Mouse (Mus musculus): ENCODE measurements around the gene Mob3b.
"Not testable (repeated sequence)": the region's sequence is repeated elsewhere in the genome, so short reads cannot be mapped to it uniquely, and the experiment has no call there.

Mob3b gene

GRCm38 (mm10) chr4:34976331-34976778 lies 180.9 kb downstream of the Mob3b start:
- in situ Hi-C loops (cut with MboI): loop anchor here (25.0 kb wide), 1 partner anchor 186 kb away; the partner anchor contains the start of genes Ifnk and Mob3b

- in situ Hi-C loops (cut with MboI): loop anchor here (25.0 kb wide), 1 partner anchor 188 kb away; the partner anchor contains the start of genes Ifnk and Mob3b
Observed at GRCm38 (mm10) chr4:34974795-34975194, 182.5 kb downstream of the Mob3b start.

- in situ Hi-C loops (cut with MboI): no loop called here
Observed at GRCm38 (mm10) chr4:34967541-34967940, 189.7 kb downstream of the Mob3b start.

- in situ Hi-C loops (cut with MboI): no loop called here
Observed at GRCm38 (mm10) chr4:34966336-34966957, 190.8 kb downstream of the Mob3b start.

DNA sequence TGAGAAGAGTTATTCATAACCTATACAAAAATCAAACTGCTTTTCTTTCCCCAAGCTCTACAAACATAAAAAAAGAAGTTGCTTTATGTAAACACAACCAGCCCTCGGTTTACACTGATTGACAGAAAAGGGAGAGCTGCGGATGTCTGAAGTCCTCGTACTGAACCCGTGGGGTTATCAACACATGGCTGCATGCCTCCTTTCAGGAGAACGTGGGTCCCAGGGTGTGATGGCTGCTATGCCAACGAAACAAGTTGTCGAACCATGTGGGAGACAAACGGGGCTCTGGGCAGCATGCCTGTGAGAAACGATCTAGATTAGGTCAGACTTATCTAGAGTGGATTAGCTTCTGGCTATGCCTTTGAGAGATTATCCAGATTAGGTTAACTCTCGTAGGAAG lies 192.4 kb downstream of the Mob3b start:
- in situ Hi-C loops (cut with MboI): no loop called here

DNA sequence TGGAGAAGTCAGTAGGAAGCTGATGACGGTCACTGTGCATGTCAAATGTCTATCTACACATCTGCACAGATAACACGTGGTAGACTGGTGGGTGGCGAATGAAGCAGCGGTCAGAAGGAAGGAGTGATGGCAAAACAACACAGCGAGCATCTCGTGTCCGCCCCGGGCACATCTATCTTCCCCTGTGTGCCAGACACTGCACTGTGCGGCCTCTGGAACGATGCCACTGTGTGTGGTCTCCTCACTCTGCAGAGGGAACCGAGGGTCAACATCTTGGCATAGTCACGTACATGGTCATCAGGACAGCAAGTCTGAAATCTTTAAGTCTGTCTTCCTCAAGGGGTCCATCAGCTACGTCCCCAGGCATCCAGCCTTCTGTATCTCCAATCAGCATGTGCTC lies 193.3 kb downstream of the Mob3b start:
- in situ Hi-C loops (cut with MboI): no loop called here

DNA sequence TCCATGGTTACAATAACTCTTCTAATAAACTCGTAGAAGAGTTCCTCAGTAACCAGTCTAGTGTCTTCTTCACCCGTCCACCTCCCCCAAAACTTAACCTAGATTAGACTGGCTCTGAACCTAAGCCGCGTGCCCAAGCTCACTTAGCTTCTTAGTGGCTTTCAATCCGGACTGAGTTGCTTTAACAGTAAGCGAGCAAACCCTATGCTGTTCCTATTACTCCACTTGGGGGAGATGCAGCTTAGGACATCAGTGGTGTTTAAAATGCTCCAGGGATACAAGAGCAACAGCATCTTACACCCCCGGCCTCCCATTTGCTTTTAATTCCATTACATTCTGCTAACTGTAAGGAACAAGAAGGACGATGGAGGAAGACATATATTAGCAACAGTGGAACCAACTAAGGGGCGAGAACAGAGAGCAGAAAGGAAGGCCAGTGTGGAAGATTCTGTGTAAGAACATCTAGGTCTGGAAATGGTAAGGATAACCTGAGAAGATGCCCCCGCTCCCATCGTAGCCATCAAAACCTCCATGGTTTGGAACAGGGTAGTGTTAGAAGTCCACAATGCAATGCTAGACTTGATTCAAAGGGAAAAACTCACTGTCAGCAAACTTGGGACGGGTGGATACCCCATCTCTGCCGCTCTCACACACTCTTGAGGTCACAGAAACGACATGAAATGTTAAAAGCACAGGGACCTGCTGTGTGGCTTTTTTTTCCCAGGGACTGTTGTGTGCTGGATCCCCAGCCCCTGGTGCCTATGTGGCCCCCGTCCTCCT lies 196.3 kb downstream of the Mob3b start:
- in situ Hi-C loops (cut with MboI): no loop called here

GRCm38 (mm10) chr4:34959477-34959876 lies 197.8 kb downstream of the Mob3b start:
- in situ Hi-C loops (cut with MboI): no loop called here

GRCm38 (mm10) chr4:34958155-34959028 lies 198.9 kb downstream of the Mob3b start:
- in situ Hi-C loops (cut with MboI): no loop called here

- in situ Hi-C loops (cut with MboI): no loop called here
Observed at GRCm38 (mm10) chr4:34953716-34954115, 203.6 kb downstream of the Mob3b start.

DNA sequence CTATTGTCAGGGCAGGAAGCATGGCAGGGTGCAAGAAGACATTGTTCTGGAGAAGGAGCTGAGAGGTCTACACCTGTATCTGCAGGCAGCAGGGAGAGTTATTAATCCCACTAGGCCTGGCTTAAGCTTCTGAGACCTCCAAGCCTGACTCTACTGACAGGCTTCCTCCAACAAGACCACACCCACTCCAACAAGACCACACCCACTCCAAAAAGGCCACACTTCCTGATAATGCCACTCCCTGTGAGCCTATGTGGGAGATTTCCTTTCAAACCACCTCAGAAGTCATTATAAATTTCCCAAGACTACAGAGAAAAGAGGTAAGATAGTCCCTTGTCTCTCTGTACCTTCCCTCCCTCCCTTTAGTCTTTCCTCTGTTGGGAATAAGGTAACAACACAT lies 210.1 kb downstream of the Mob3b start:
- in situ Hi-C loops (cut with MboI): no loop called here

GRCm38 (mm10) chr4:34941046-34941445 lies 216.2 kb downstream of the Mob3b start:
- in situ Hi-C loops (cut with MboI): no loop called here

DNA sequence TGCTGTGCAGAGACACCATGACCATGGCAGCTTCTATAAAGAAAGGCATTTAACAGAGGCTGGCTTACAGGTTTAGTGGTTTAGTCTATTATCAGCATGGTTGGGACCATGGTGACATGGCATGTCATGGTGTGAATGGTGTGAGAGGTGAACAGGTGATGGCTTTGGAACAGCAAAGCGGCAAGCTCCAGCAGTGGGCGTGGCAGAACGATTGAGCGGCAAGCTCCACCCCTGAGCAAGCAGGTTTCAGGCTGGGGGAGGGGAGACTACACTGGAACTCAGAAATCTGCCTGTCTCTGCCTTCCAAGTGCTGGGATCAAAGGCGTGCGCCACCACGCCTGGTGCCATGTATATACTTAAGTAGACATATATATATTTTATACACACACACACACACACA lies 228.9 kb downstream of the Mob3b start:
- in situ Hi-C loops (cut with MboI): not testable (repeated sequence)

- in situ Hi-C loops (cut with MboI): loop anchor here (25.0 kb wide), 1 partner anchor 235 kb away; the partner anchor contains the start of gene Slc35a1
Observed at GRCm38 (mm10) chr4:34922177-34922870, 235.0 kb downstream of the Mob3b start.

DNA sequence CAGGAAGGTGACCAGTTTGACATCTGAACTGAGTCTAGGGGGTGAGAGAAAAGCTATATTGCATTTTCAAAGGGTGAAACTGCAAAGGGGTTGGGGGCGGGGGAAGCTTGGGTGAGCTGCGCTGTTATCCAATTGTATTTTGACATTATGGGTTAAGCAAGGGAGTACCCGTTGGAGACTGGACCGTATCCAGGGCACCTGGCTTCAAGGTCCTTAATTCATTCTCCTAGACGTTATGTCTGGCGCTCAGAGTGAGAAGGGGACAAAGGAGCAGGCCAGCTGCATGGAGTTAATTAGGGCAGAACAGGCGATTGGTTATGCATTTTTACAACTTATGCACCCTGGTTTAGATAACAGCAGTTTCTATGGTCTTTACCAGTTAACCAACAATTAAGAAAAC lies 239.9 kb downstream of the Mob3b start:
- in situ Hi-C loops (cut with MboI): loop anchor here (25.0 kb wide), 1 partner anchor 230 kb away; the partner anchor contains the start of gene Slc35a1

DNA sequence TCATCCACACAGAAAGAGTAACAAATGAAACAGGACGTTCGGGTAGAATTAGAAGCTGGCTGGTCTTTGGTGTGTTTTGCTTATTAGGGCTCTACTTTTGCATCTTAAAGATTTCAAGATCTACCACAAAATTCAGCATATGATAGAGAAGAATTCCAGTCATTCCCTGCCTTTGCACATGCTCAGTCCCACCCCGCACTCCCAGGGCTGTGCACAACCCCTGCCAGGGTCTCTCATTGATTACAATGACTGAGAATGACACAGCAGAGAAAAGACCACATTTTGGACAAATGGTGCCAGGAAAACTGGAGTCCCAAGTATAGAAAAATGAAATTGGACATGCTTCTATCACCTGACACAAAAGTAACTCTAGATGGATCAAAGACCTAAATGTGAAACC lies 245.1 kb downstream of the Mob3b start:
- in situ Hi-C loops (cut with MboI): loop anchor here (25.0 kb wide), 1 partner anchor 225 kb away; the partner anchor contains the start of gene Slc35a1

DNA sequence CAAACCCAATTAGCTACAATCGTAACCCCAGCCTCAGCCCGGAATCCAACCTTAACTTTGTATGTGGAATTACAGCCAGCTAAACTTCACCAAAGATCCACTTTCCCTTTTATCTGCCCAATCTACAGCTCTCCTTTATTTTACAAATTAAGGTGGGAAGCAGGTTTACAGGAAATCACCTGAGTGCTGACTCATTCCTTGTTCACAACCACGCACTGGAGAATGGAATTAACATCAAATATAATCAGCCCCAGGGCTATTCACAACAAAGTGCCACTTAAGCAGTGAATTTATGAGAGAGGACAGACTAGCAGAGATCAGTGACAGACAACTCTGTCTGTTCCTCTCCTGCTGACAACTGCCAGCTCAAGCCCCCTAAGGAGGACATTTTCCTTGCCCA lies 245.9 kb downstream of the Mob3b start:
- in situ Hi-C loops (cut with MboI): loop anchor here (25.0 kb wide), 1 partner anchor 224 kb away; the partner anchor contains the start of gene Slc35a1

DNA sequence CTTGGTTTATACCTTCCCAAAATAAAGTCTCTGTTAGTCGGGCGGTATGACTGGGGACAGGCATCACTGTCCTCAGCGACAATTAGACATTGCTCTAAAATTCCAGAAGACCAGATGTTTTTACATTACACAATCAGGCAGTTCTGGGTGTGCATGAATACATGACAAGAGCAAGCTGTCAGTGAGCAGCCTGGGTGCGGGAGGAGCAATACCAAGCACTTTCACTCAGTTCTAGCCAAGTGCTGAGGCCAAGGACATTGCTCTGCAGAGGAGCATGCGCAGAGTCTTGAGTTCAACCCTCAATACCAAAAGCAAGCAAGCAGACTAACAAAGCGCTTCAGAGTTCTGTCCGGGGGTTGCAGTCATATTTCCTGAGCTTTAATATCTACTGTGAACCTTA lies 249.2 kb downstream of the Mob3b start:
- in situ Hi-C loops (cut with MboI): loop anchor here (25.0 kb wide), 1 partner anchor 221 kb away; the partner anchor contains the start of gene Slc35a1

- in situ Hi-C loops (cut with MboI): loop anchor here (25.0 kb wide), 1 partner anchor 220 kb away; the partner anchor contains the start of gene Slc35a1
Observed at GRCm38 (mm10) chr4:34907026-34907425, 250.3 kb downstream of the Mob3b start.

DNA sequence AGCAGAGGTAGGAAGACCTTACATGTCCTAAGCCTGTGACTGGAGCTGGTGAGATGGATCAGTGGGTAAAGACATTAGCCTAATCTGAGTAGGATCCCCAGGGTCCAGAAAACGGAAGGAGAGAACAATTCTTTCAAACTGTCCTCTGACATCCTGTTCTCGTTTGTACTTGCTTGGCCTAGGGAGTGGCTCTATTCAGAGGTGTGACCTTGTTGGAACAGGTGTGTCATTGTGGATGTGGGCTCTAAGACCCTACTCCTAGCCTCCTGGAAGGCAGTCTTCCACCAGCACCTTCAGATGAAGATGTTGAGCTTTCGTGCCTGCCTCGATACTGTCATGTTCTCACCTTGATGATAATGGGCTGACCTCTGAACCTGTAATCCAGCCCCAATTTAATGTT lies 251.1 kb downstream of the Mob3b start:
- in situ Hi-C loops (cut with MboI): loop anchor here (25.0 kb wide), 1 partner anchor 219 kb away; the partner anchor contains the start of gene Slc35a1

DNA sequence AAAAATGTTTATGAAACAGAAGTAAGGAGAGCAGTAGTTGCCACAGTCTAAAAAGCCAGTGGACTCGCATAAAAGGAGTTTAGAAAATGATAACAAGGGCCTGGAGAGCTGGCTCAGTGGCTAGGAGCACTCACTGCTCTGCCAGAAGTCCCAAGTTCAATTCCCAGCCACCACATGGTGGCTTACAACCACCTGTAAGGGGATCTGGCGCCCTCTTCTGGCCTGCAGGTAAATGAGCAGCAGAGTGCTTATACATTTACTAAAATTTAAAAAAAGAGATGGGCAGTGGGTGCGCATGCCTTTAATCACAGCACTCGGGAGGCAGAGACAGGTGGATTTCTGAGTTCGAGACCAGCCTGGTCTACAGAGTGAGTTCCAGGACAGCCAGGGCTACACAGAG lies 251.9 kb downstream of the Mob3b start:
- in situ Hi-C loops (cut with MboI): loop anchor here (25.0 kb wide), 1 partner anchor 218 kb away; the partner anchor contains the start of gene Slc35a1
